Mouse (Mus musculus) embryonic facial prominence, embryonic 15.5 days (tissue): ENCODE results near the gene Rhog. TPM values are rescaled to one million over a fixed set of nuclear protein-coding genes. Genes with fewer than 3 reads are reported as not detected.

ENCODE experiments used
- ATAC-seq: fragments of 200-750 bp; cut with Nextera tagmentation; 2 replicates; pipeline ENCODE4 v1.8.0; 2017; ENCODE audit warnings: low read depth, moderate TSS enrichment; ENCODE audit not compliant: insufficient number of reproducible peaks, low FRiP score, low TSS enrichment
- H3K27ac ChIP-seq: fragments of 300-500 bp; sonication (generic); replicated peaks from 2 replicates; pipeline ENCODE4 v1.5.1; 2015; ENCODE audit warnings: mild to moderate bottlenecking, inconsistent platforms
- H3K27me3 ChIP-seq: fragments of 300-500 bp; sonication (generic); 2 replicates; pipeline ENCODE4 v1.6.1; 2015; ENCODE audit warnings: inconsistent platforms
- H3K36me3 ChIP-seq: fragments of 300-500 bp; sonication (generic); 2 replicates; pipeline ENCODE4 v1.6.1; 2015; ENCODE audit warnings: mild to moderate bottlenecking, inconsistent platforms
- H3K4me1 ChIP-seq: fragments of 300-500 bp; sonication (generic); 2 replicates; pipeline ENCODE4 v1.6.1; 2015; ENCODE audit warnings: inconsistent platforms
- H3K4me2 ChIP-seq: fragments of 300-500 bp; sonication (generic); replicated peaks from 2 replicates; pipeline ENCODE4 v1.6.1; 2015; ENCODE audit warnings: mild to moderate bottlenecking, inconsistent platforms
- H3K4me3 ChIP-seq: fragments of 300-500 bp; sonication (generic); replicated peaks from 2 replicates; pipeline ENCODE4 v1.5.1; 2015; ENCODE audit warnings: mild to moderate bottlenecking, inconsistent platforms
- H3K9ac ChIP-seq: fragments of 300-500 bp; sonication (generic); 2 replicates; pipeline ENCODE4 v1.6.1; 2015; ENCODE audit warnings: inconsistent platforms
- H3K9me3 ChIP-seq: fragments of 300-500 bp; sonication (generic); replicated peaks from 2 replicates; pipeline ENCODE4 v1.6.1; 2016; ENCODE audit warnings: inconsistent platforms
- WGBS: fragments of 180-500 bp; shearing (Covaris S2); methylation state at CpG from one replicate; pipeline ENCODE4 v1.1.7; 2015; 5-methylcytosine and 5-hydroxymethylcytosine counted together
- polyA plus RNA-seq: library from polyadenylated mRNA; unstranded; fragments of >200 nt; fragmentation: Nextera tagmentation; extraction: Ambion mirVana; gene quantifications from 2 replicates; pipeline ENCODE4 v1.2.1, GENCODE M21; 2015

Rhog gene
- polyA plus RNA-seq, 1 experiment from 2014 or later = 69.9 TPM

- Histone ChIP-seq H3K4me3 (peak overlapping the region; percentile 84), H3K27me3 (no peaks in the 10 kb centered on the region), H3K4me2 (peak overlapping the region; percentile 79), H3K9ac (peak overlapping the region; percentile 69), H3K36me3 (no peaks in the 10 kb centered on the region), H3K9me3 (no peaks in the 10 kb centered on the region), H3K4me1 (peaks cover 41% of the 10 kb centered on the region), H3K27ac (peak overlapping the region; percentile 99)
- peak; percentile 85 for ATAC-seq
- WGBS = 1% methylated on average over 33 of the region's 33 CpGs
Observed at GRCm38 (mm10) chr7:102250631-102251214, 5.1 kb downstream of the Rhog start.

DNA sequence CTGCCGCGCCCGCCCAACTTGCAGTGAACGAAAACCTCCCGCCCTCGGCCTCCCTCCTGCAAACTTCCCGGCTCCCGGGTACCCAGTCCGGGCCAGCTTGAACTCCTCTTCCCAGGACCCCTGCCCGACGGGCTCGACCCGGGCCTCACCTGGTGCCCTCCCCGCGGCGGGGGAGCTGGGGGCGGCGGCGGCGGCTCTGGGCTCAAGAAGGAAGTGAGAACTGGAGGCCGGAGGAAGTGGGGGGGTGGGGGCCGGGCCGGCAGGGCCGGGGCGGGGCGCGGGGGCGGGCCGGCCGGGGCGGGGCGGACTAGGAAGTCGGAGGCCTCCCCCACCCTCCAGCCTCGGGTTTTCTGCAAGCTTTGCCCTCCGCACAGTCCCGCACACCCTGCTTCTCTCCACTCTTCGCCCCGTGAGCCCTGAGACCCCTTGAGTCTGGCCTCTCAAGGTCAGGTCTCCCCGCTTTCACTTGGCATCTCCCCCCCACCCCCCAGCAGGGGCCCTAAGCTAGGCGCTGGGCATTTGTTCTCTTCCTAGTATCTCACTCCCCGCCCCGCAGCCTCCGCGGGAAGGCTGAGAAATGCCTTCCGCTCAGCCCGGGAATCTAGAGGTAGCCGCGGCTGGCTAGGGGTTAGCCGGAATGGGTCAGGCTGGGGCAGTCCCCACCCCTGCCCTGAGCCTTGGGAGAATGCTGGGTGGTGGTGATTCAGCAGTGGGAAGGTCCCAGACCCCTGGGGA lies 5.8 kb downstream of the Rhog start:
- H3K36me3 ChIP-seq = no peaks in the 10 kb centered on the region
- H3K27ac ChIP-seq = peak overlapping the region; percentile 99
- peak overlapping the region; percentile 92 for H3K9ac ChIP-seq
- under 1% methylated on average over 37 of the region's 49 CpGs for WGBS
- H3K4me1 ChIP-seq = peaks cover 42% of the 10 kb centered on the region
- ATAC-seq = peak; percentile 87
- H3K4me2 ChIP-seq = peak overlapping the region; percentile 79
- H3K9me3 ChIP-seq = no peaks in the 10 kb centered on the region
- peak overlapping the region; percentile 84 for H3K4me3 ChIP-seq
- H3K27me3 ChIP-seq = no peaks in the 10 kb centered on the region

DNA sequence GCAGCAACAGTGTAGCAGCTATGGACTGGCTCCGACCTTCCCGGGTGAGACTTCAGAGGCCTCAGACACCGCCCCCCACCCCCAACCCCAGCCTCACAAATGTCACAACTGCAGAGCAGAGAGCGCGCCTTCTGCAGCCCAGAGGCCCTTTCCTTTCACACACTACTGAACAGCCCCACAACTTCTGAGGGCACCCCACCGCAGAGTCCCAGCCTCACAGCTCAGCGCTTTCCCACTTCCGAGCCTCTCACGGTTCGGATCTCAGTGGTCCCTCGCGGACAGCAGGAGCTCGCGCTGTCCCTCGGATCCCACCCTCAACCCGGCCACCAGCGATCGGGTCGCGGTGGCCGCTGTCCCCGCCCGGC lies 6.3 kb downstream of the Rhog start:
- H3K4me1 ChIP-seq = peaks cover 42% of the 10 kb centered on the region
- H3K9me3 ChIP-seq = no peaks in the 10 kb centered on the region
- WGBS = 1% methylated on average over 23 of the region's 23 CpGs
- H3K9ac ChIP-seq = peak overlapping the region; percentile 92
- peak overlapping the region; percentile 99 for H3K27ac ChIP-seq
- peak overlapping the region; percentile 84 for H3K4me3 ChIP-seq
- no peaks in the 10 kb centered on the region for H3K27me3 ChIP-seq
- ATAC-seq = peak; percentile 16; the same call in 1 of the 2 replicates
- no peaks in the 10 kb centered on the region for H3K36me3 ChIP-seq
- H3K4me2 ChIP-seq = peak overlapping the region; percentile 79

- ATAC-seq = no peak
- Histone ChIP-seq H3K4me1 (peaks cover 45% of the 10 kb centered on the region), H3K27me3 (no peaks in the 10 kb centered on the region), H3K9me3 (no peaks in the 10 kb centered on the region), H3K4me3 (peak overlapping the region; percentile 84), H3K9ac (peak overlapping the region; percentile 92), H3K4me2 (peak overlapping the region; percentile 79), H3K36me3 (no peaks in the 10 kb centered on the region), H3K27ac (peak overlapping the region; percentile 99)
- 16% methylated on average over 16 of the region's 16 CpGs for WGBS
Observed at GRCm38 (mm10) chr7:102248691-102249404, 7.0 kb downstream of the Rhog start.

- 0 out of 2 replicates have a peak overlapping the region, but pooled peaks have one; percentile 9 for H3K9ac ChIP-seq
- H3K36me3 ChIP-seq = 0 out of 2 replicates have a peak, but pooled peaks cover 10% of the 10 kb centered on the region
- no peak overlapping the region for H3K27ac ChIP-seq
- H3K27me3 ChIP-seq = no peaks in the 10 kb centered on the region
- ATAC-seq = no peak
- peak overlapping the region; percentile 79 for H3K4me2 ChIP-seq
- WGBS = 42% methylated on average over 12 of the region's 12 CpGs
- H3K4me1 ChIP-seq = peaks cover 45% of the 10 kb centered on the region
- H3K4me3 ChIP-seq = no peak overlapping the region; the same call in 1 of the 2 replicates
- no peaks in the 10 kb centered on the region for H3K9me3 ChIP-seq
Observed at GRCm38 (mm10) chr7:102246956-102247797, 8.7 kb downstream of the Rhog start.

GRCm38 (mm10) chr7:102246265-102246664 lies 9.6 kb downstream of the Rhog start:
- Histone ChIP-seq H3K4me2 (no peak overlapping the region), H3K4me3 (no peak overlapping the region), H3K27me3 (no peaks in the 10 kb centered on the region), H3K36me3 (0 out of 2 replicates have a peak, but pooled peaks cover 11% of the 10 kb centered on the region), H3K9ac (no peak overlapping the region), H3K4me1 (peaks cover 44% of the 10 kb centered on the region), H3K27ac (0 out of 2 replicates have a peak overlapping the region, but pooled peaks have one; percentile 23), H3K9me3 (no peaks in the 10 kb centered on the region)
- WGBS = 43% methylated on average over 6 of the region's 6 CpGs
- ATAC-seq = no peak

DNA sequence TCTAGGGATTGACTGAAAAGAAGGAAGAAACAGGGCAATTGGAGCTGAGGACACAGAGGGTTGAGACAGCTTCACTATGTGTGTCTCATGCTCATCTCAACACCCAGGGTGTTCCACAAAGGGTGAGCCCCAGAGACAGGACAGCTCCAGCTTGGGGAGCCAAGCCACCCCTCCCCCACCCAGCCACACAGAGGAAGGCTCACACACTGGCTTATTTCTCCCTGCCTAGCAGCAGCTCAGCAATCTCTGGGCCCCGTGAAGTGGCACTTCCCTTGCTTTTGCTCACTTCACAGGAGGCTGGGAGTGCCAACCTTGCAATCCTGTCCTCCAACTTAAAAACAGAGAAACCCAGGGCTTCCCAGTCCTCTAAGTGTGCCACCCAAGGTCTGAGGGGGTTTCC lies 10.1 kb downstream of the Rhog start:
- Histone ChIP-seq H3K36me3 (peaks cover 16% of the 10 kb centered on the region; the same call in 1 of the 2 replicates), H3K4me2 (no peak overlapping the region), H3K4me3 (no peak overlapping the region), H3K27me3 (no peaks in the 10 kb centered on the region), H3K9me3 (no peaks in the 10 kb centered on the region), H3K27ac (0 out of 2 replicates have a peak overlapping the region, but pooled peaks have one; percentile 23), H3K4me1 (peaks cover 39% of the 10 kb centered on the region), H3K9ac (no peak overlapping the region)
- 19% methylated on average over 1 of the region's 1 CpGs for WGBS
- no peak for ATAC-seq

GRCm38 (mm10) chr7:102244782-102245535 lies 10.9 kb downstream of the Rhog start:
- Histone ChIP-seq H3K4me3 (no peak overlapping the region), H3K4me1 (peaks cover 39% of the 10 kb centered on the region), H3K9ac (no peak overlapping the region), H3K27me3 (no peaks in the 10 kb centered on the region), H3K9me3 (no peaks in the 10 kb centered on the region), H3K4me2 (no peak overlapping the region), H3K27ac (0 out of 2 replicates have a peak overlapping the region, but pooled peaks have one; percentile 17), H3K36me3 (peaks cover 24% of the 10 kb centered on the region)
- no peak for ATAC-seq
- WGBS = 90% methylated on average over 3 of the region's 3 CpGs

DNA sequence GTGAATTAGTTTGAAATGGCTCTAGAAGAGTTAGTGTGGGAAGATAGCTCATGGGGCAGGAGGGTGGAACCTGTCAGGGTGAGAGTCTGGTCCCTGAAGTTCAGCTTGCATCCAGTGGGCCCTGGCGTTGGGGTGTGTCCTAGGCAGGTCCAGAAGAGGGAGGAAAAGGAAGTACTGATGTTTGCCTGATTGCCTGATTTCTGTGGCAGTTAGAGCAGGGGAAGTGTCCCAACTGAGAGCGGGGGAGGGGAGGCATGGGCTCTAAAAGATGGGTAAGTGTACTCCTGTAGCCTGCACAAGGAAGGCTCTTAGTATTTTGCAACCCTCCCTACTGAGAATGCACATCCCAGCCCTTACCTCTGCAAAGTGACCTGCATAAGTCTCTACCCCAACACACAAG lies 12.0 kb downstream of the Rhog start:
- Histone ChIP-seq H3K36me3 (peaks cover 35% of the 10 kb centered on the region), H3K9me3 (no peaks in the 10 kb centered on the region), H3K9ac (no peak overlapping the region), H3K4me2 (no peak overlapping the region), H3K4me1 (peaks cover 36% of the 10 kb centered on the region), H3K4me3 (no peak overlapping the region), H3K27me3 (no peaks in the 10 kb centered on the region), H3K27ac (0 out of 2 replicates have a peak overlapping the region, but pooled peaks have one; percentile 4)
- ATAC-seq = no peak
- 61% methylated on average over 2 of the region's 2 CpGs for WGBS

DNA sequence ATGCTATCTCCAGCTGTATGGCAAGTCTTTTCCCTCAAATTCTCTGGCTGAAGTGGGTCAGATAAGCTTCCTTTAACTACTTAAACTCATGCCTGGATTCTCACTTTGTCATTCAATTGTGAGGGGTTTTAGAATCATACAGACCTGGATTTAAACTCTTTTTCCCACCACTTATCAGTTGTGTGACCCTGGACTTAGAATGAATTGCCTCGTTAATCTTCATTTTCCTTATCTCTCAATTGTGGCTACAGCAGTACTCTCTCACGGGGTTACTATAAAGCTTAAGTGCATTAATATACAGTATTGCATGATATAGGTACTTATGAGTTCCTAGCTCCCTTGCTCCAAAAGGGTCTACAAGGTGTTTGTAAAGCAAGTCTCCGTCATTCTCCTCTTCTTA lies 12.9 kb downstream of the Rhog start:
- no peaks in the 10 kb centered on the region for H3K9me3 ChIP-seq
- no peaks in the 10 kb centered on the region for H3K27me3 ChIP-seq
- no peak for ATAC-seq
- peaks cover 26% of the 10 kb centered on the region for H3K4me1 ChIP-seq
- no peak overlapping the region for H3K27ac ChIP-seq
- 84% methylated on average over 3 of the region's 3 CpGs for WGBS
- H3K4me2 ChIP-seq = no peak overlapping the region
- no peak overlapping the region for H3K9ac ChIP-seq
- no peak overlapping the region for H3K4me3 ChIP-seq
- H3K36me3 ChIP-seq = peaks cover 44% of the 10 kb centered on the region
